ENCODE assay signal across 9 mouse cellular contexts in the genomic region with DNA sequence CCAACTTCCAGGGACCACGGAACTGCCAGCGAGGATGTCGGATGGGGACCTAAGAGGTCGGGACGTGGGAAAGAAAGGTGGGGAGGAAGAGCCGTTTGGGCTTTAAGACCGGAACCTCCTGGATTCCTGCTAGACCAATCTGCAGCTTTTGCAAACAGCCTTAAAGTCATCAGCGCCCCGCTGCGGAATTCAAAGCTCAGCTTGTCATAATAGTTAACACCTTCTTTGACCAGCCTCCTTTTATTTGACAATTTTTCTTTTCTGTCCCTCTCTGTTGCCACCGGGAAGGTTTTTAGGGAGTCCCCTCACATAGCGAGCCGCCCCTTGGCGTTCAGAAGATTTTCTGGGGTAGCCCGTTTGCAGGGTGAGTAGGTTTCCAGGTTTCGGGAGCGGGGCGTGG. TPM values are rescaled to one million over a fixed set of nuclear protein-coding genes. Genes with fewer than 3 reads are reported as not detected.
DNase-seq lines count a peak whose midpoint lies in the region; ATAC-seq and TF ChIP-seq lines count a peak whose summit lies in the region.
"Had no signal": no experiment of that assay in that cellular context is flagged by ENCODE, and none has a peak within 500 bp of the region (broad histone marks: within the 10 kb centered on the region; RNA-seq: fewer than 3 reads in every experiment).

A gene (plus strand): TSS at position 192 of the 400 bp plus-strand sequence.

- H3K27me3 ChIP-seq in kidney, adult 2 months (replicated peaks; ENCODE audit: control insufficient read depth, insufficient read depth, low read length), result no peaks in the 10 kb centered on the region
- peaks cover 28% of the 10 kb centered on the region for H3K27me3 ChIP-seq in heart, embryonic 15.5 days
- peaks cover 75% of the 10 kb centered on the region for H3K27me3 ChIP-seq in limb, embryonic 13.5 days
- H3K27me3 ChIP-seq in neural tube, embryonic 14.5 days (ENCODE audit: control insufficient read depth, insufficient read depth, low read length), result peaks cover 19% of the 10 kb centered on the region
- H3K27me3 ChIP-seq: Patski had no signal

- WGBS in kidney, adult 2 months, result 12% methylated on average over 18 of the region's 18 CpGs
- 3% methylated on average over 18 of the region's 18 CpGs for WGBS in heart, embryonic 15.5 days
- under 1% methylated on average over 18 of the region's 18 CpGs for WGBS in limb, embryonic 13.5 days
- 1% methylated on average over 18 of the region's 18 CpGs for WGBS in neural tube, embryonic 14.5 days

- H3K36me3 ChIP-seq in kidney, adult 2 months (ENCODE audit: control insufficient read depth, insufficient read depth, low read length), result no peaks in the 10 kb centered on the region
- peaks cover 6% of the 10 kb centered on the region; the same call in 1 of the 2 replicates for H3K36me3 ChIP-seq in heart, embryonic 15.5 days
- H3K36me3 ChIP-seq in limb, embryonic 13.5 days, result peaks cover 12% of the 10 kb centered on the region
- 0 out of 2 replicates have a peak, but pooled peaks cover 6% of the 10 kb centered on the region for H3K36me3 ChIP-seq in neural tube, embryonic 14.5 days (ENCODE audit: control insufficient read depth, insufficient read depth, low read length)

- no peak for TF ChIP-seq CTCF in kidney, adult 2 months (conservative IDR thresholded peaks at IDR 0.05; ENCODE audit: insufficient read depth, insufficient read length, low read depth, low read length)

- no peak for TF ChIP-seq POLR2A in kidney, adult 2 months (IDR thresholded peaks at IDR 0.05; ENCODE audit: low read depth, low read length)

- H3K9me3 ChIP-seq in heart, embryonic 15.5 days (replicated peaks), result no peaks in the 10 kb centered on the region
- no peaks in the 10 kb centered on the region for H3K9me3 ChIP-seq in limb, embryonic 13.5 days
- H3K9me3 ChIP-seq in neural tube, embryonic 14.5 days (ENCODE audit: control insufficient read depth, low read length), result no peaks in the 10 kb centered on the region

- ATAC-seq in heart, embryonic 15.5 days (replicated peaks; ENCODE audit: insufficient number of reproducible peaks, insufficient read depth, low FRiP score, low read depth), result no peak
- ATAC-seq in limb, embryonic 13.5 days (ENCODE audit: low FRiP score, low read depth), result no peak
- no peak for ATAC-seq in neural tube, embryonic 14.5 days (ENCODE audit: low read depth)

- no peak within 1 kb of the TSS for H3K27ac ChIP-seq in kidney, adult 2 months (ENCODE audit: insufficient read depth, low read depth, low read length)
- H3K27ac ChIP-seq in heart, embryonic 15.5 days, result no peak within 1 kb of the TSS
- H3K27ac ChIP-seq in limb, embryonic 13.5 days, result no peak within 1 kb of the TSS
- H3K27ac ChIP-seq in neural tube, embryonic 14.5 days (ENCODE audit: low read depth, low read length), result peak within 1 kb of the TSS; percentile 64

- DNase-seq in kidney, adult 2 months, result peak; percentile 31
- DNase-seq in kidney, adult 11 months, result no peak
- peak; percentile 66 for DNase-seq in brain, adult 2 months (ENCODE audit: low read depth, low spot score)
- DNase-seq in MN1 (ENCODE audit: low spot score), result no peak
- DNase-seq in gastrocnemius, adult 18-20 months (ENCODE audit: low spot score), result no peak

- H3K4me1 ChIP-seq in kidney, adult 2 months (ENCODE audit: control insufficient read depth, insufficient read depth, low read length), result peaks cover 7% of the 10 kb centered on the region
- peaks cover 34% of the 10 kb centered on the region for H3K4me1 ChIP-seq in heart, embryonic 15.5 days (replicated peaks)
- H3K4me1 ChIP-seq in limb, embryonic 13.5 days, result peaks cover 36% of the 10 kb centered on the region
- peaks cover 19% of the 10 kb centered on the region for H3K4me1 ChIP-seq in neural tube, embryonic 14.5 days (ENCODE audit: control insufficient read depth, insufficient read depth, low read length)

- H3K9ac ChIP-seq in heart, embryonic 15.5 days, result peak within 1 kb of the TSS; percentile 66
- peak within 1 kb of the TSS; percentile 74 for H3K9ac ChIP-seq in limb, embryonic 13.5 days
- H3K9ac ChIP-seq in neural tube, embryonic 14.5 days (replicated peaks; ENCODE audit: low read depth, low read length), result peak within 1 kb of the TSS; percentile 65

- H3K4me3 ChIP-seq in kidney, adult 2 months (ENCODE audit: insufficient read depth, low read depth, low read length), result peak within 1 kb of the TSS; percentile 53
- peak within 1 kb of the TSS; percentile 66 for H3K4me3 ChIP-seq in heart, embryonic 15.5 days
- peak within 1 kb of the TSS; percentile 65 for H3K4me3 ChIP-seq in limb, embryonic 13.5 days
- peak within 1 kb of the TSS; percentile 55 for H3K4me3 ChIP-seq in neural tube, embryonic 14.5 days (ENCODE audit: low read depth, low read length)

- H3K4me2 ChIP-seq in heart, embryonic 15.5 days, result peak within 1 kb of the TSS; percentile 99
- peak within 1 kb of the TSS; percentile 100 for H3K4me2 ChIP-seq in limb, embryonic 13.5 days (replicated peaks)
- H3K4me2 ChIP-seq in neural tube, embryonic 14.5 days (ENCODE audit: low read depth, low read length), result peak within 1 kb of the TSS; percentile 95

RNA-seq across cellular contexts. Expression of the gene that starts here (rescaled TPM):
- polyA plus RNA-seq in kidney, adult 2 months (2012; rRNA removed), result 0.72 and 0.98 TPM in 2 replicates
- 0.14 and 0.27 TPM in 2 replicates for polyA plus RNA-seq in heart, embryonic 15.5 days (2015; fragmentation: Nextera tagmentation; extraction: Ambion mirVana)
- 0.15 and 0.25 TPM in 2 replicates for polyA plus RNA-seq in limb, embryonic 13.5 days (2015; fragmentation: Nextera tagmentation; extraction: Ambion mirVana)
- polyA plus RNA-seq in neural tube, embryonic 14.5 days (2014; fragmentation: Nextera tagmentation; extraction: Ambion mirVana), result 1.4 and 2.0 TPM in 2 replicates
- total RNA-seq in gastrocnemius, adult 18-20 months (2021), result under 1 TPM; 0.37 to 0.57 TPM

Comparison
In these comparisons a context has a peak if more than half of its experiments do, and no peak if none do; other contexts are left out.
1. Peak in DNase-seq and H3K4me3 ChIP-seq in kidney, adult 2 months; RNA of the gene not detected or under 1 TPM.